Mouse (Mus musculus) olfactory bulb, adult 2 months (tissue): ENCODE data around the gene As3mt.

Experiments
- CTCF ChIP-seq: fragments of 200-500 bp; IDR thresholded peaks from 2 replicates; pipeline ENCODE4 v1.5.1; 2012; ENCODE audit warnings: low read depth, mild to moderate bottlenecking, low read length, moderate library complexity; ENCODE audit not compliant: insufficient read depth
- POLR2A ChIP-seq: fragments of 200-500 bp; IDR thresholded peaks from 2 replicates; pipeline ENCODE4 v1.6.1; 2012; ENCODE audit warnings: mild to moderate bottlenecking, low read depth, low read length, moderate library complexity; ENCODE audit not compliant: insufficient read depth

DNA sequence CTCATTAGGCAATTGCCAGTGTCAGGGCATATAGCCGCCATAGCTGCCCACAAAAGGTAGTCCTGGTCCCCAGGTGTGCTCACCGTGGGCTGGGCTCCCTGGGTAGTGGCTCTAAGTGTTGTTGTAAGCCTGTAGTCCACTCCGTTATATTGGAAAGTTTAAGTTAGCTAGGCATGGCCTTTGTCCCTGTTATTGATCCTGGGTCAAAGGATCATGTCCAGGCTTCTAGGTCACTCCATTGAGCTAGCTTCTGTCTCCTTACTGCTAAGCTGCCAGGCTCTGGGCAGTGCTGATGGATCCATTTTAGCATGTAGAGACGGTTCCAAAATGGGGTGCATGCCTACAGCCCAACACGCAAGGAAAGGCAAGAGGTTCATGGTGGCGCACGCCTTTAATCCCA is 48.9 kb upstream of the As3mt start:
- TF ChIP-seq CTCF (no peak), POLR2A (no peak)
